Mouse (Mus musculus) effector memory CD4-positive, alpha-beta T cell, adult 5 months (primary cell): ENCODE measurements around the gene Dnah12. TPM values are rescaled to one million over a fixed set of nuclear protein-coding genes. Genes with fewer than 3 reads are reported as not detected.

Source experiments
- polyA plus RNA-seq: library from polyadenylated mRNA; unstranded; fragments of 100-300 nt; shearing (Covaris generic); gene quantifications from one replicate; pipeline ENCODE4 v1.2.1, GENCODE M21; 2017

The Dnah12 gene
- not detected for polyA plus RNA-seq

DNA sequence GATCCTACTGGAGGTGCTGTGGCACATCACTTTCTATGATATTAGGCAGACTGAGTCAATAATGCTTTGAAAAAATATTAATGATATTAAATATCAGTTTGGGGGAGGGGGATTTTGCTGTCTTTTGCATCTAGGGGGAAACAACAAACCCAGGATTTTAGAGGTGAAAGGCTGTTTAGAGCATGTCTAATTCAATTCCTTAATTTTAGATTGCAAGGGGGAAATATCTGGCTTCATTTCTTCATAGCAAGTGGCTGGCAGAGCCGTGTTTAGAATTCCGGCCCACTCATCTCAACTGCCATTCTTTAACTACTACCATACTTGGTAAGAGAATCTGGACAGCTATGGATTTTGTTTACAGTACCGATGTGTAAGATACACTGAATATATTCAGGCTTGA is at the start of gene Dnah12:
Gene Dnah12, plus strand, starts transcription at position 301 of the 400 bp plus-strand sequence.

DNA sequence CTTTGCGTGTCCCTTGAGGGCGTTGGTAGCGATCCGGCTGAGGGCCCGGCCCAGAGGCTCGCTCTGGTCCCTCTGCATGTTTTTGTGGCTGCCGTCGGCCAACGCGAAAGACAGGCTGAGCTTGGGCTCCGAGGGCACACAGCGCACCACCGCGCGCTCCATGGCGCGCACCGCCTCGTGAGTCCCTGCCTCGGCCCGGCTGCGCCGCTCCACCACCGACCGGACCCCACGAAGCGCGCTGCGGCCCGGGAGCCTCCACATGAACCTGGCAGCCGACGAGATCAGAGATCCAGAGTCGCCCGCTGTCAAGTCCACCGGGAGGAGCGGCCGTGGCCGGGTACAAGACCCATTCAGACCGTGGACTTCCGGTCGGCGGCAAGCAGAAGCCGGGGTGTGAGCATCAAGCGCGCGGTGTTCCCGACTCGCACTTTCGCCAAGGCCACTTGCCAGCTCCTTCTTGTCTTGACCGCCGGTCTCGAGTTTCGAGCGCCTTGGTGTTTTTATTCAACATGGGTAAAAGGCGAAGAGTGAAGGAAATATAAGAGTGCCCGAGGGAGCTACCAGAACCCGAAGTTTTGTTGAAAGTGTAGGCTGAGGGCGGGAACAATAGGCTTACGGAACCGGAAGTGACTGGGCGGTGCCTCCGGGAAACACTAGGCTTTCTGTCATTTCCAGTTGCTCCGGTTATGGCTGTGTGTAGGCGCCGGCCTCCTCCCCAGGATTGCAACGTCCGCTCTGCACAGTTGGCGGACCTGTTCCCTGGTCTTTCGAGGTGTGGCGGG is 23.6 kb upstream of the Dnah12 start, which contains the start of gene Pde12:
Gene Pde12, minus strand, starts transcription at position 592 of the 782 bp plus-strand sequence.

DNA sequence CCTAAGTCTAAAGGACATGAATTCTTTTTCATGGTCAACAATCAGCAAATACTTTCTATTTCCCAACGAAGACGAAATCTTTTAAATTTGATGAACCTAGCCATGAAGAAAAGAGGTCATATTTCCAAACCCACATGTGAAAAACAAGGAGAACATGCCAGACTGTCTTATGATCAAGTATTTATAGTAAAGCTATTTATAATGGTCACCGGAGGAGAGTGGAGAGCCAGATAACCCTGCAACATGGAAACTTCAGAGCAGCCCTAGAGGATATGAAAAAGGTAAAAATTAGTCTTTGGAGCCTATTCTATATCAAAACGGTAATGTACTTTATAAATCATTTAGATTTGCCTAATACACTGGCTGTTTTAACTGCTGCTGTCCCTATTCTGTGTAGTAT is 201.3 kb downstream of the Dnah12 start, which contains the start of gene Asb14:
Gene Asb14, plus strand, starts transcription at position 166 of the 400 bp plus-strand sequence.

Other genes with a start within 250 kb of the Dnah12 start
- gene Slmap, start 158.3 kb upstream of the Dnah12 start, polyA plus RNA-seq, result 44.1 TPM
- gene Dennd6a, start 119.4 kb upstream of the Dnah12 start, polyA plus RNA-seq, result 15.2 TPM
- 549 TPM for gene Arf4, start 55.2 kb upstream of the Dnah12 start, polyA plus RNA-seq
- 9.8 TPM for gene Pde12, start 23.4 kb upstream of the Dnah12 start, polyA plus RNA-seq
- not detected for gene Asb14, start 201.3 kb downstream of the Dnah12 start, polyA plus RNA-seq